Mouse (Mus musculus) spleen, postnatal 36 days (tissue): ENCODE measurements around the gene Ctsd.
A peak's percentile ranks its signal among the peaks of the same experiment; 100 is the strongest.
"Not testable (repeated sequence)": the region's sequence is repeated elsewhere in the genome, so short reads cannot be mapped to it uniquely, and the experiment has no call there.

Source experiments
- DNase-seq, 2 experiments: peaks; one replicate each; pipeline ENCODE4 v3.0.0; 2022; ENCODE audit warnings: low spot score in 2 of 2, mixed read lengths in 1 of 2

Gene Ctsd

DNA sequence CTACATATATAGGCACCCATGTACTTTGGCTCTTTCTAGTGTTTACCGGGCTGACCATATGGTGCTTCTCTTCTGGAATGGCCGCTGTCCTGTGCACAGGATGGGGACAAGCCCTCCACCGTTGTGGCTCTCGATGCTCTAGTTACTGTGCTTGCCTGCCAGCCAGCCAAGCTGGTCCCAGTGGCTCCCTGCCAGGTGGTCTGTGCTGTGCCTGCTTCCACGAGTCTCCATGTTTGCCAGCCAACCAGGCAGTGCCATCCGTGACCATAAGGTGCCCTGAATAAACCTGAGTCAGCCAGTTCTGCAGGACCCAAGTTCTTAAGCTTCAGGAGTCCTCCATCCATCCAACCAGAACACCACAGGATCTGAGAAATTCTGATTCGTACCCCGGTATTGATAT, 52.7 kb downstream of the Ctsd start:
- DNase-seq, result no peak

DNA sequence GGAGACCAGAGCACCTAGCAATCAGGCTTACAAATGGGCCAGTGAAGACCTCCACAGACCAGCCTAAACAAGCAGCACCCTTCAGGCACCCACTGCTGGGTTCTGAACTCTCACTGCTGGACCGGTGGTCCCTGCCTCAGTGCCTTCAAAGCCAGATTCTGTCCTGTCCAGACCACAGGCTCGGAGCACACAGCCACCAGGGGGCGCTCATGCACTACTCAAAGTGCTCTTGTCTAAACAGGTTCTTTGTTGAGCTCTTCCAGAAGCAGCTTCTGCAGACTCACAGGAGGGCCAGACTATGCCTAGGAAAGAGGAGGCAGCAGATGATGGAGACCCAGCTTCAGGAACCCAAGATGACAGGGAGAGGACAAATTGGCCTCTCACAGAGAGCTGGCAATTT, 53.6 kb downstream of the Ctsd start:
- peak; percentile 64 to 77 for DNase-seq

DNA sequence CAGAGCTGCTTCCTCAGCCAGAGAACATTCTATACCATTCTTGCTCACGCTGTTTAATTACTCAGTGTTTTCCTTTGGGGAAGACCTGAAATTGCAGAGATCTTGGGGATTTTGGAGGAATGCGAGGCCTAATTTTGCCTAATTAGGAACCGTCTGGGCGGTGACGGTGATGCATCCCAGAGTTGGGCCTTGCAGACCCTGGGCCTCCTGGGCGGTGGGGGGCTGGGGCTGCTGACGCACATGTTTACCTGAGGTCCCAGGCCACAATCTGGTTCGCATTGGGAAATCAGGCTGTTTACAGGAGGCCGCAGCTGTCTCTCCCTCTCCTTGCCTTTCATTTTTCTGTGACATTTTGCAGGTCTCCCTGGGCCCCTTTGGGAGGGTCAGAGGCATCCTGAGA, 55.1 kb downstream of the Ctsd start:
- not testable (repeated sequence) for DNase-seq

DNA sequence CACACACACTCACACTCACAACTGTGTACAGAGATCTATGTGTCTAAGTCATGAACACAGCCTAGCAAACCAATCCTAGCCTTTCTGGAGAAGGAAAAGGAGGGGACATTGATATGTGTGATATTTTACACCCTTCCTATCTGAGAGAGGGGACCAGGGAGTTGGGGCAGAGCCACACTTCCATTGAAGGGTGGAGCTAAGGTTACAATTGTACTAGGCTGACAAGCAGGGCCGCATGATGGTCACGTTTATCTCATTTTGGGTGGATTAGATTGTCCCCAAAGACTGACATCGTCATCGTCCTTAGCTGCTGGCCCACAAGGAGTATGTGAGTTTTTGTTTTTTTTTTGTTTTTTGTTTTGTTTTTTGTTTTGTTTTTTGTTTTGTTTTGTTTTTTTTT, 56.6 kb downstream of the Ctsd start:
- no peak for DNase-seq

DNA sequence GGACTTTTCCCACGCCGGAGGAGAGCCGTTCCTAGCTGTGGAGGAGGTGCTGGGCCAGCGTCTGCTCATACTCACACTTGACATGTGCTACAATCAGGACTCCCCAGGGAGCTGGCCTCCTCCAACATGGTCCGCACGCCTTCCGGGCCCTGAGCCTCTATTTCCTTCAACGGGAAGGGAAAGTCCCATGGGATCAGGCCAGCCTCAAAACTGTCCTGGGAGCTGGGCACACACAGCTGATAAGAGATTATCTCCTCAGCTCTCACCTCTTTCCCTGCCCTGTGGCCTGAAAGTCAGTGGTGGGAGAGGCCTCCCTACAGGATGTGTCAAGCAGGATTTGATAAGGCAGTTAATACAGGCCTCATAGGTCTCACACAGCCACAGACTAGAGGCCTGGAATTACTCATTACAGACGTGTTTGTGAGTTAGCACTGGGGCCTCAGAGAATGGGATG, 57.5 kb downstream of the Ctsd start:
- no peak for DNase-seq

DNA sequence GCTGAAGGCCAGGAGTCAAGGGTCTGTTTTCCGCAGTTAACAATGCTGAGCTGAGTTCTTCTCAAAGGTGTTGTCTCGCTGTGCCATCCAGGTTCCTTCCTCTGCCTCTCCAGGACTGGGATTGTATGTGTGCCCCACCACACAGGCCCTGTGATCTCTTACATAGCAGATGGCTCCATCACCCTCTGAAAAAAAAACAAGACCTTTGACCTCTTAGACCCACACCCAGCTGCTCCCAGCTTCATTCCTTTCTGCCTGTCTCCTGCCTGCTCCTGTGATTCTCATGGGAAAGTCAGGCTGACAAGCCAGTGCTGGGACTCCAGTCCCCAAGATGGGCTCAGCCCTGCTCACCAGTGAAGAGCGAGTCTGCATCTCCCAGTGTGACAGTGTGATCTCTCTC, 59.3 kb downstream of the Ctsd start:
- DNase-seq, result no peak

DNA sequence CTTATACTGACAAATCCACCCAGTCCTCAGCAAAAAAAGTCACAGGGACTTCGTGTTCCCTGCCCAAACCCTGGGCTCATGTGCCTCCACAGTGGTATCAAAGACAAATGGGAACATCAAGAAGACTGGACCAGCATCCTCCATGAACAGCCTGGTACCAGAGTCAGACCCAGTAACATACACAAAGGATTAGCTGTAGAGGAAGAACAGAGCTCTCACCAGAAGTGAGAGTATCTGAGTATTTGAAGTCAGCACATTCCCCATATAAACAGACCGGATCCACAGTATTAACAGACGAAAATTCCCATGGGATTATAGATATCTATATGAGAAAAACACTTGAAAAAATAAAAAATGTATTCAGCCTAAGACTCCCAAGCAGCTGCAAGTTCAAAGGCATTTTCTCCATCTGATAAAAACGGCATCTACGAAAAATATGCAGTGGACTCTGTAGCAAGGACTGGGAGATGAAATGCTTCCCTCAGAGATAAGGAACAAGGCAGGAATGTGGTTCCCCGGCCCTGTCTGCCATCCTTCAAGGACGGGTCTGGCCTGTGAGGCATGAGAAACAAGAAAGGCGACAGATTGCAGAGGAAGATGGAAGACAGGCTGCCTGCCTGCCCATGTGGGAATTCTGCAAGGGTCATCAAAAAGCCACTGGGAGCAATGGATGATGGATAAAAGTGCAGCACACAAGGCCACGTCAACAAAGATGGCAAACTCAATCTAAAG, 61.0 kb downstream of the Ctsd start:
- no peak for DNase-seq
